ENCODE assay signal across 18 mouse cellular contexts in genomic region chr19:46639053-46639452, GRCm38 (mm10). TPM values are rescaled to one million over a fixed set of nuclear protein-coding genes. Genes with fewer than 3 reads are reported as not detected.
DNase-seq lines count a peak whose midpoint lies in the region; ATAC-seq and TF ChIP-seq lines count a peak whose summit lies in the region.
"Had no signal": no experiment of that assay in that cellular context is flagged by ENCODE, and none has a peak within 500 bp of the region (broad histone marks: within the 10 kb centered on the region; RNA-seq: fewer than 3 reads in every experiment).

No protein-coding gene starts in this region.

- peak overlapping the region; percentile 95 for H3K27ac ChIP-seq in gastrocnemius, adult 2 months
- peak overlapping the region; percentile 57 for H3K27ac ChIP-seq in kidney, embryonic 15.5 days
- peak overlapping the region; percentile 87 for H3K27ac ChIP-seq in embryonic facial prominence, embryonic 13.5 days
- peak overlapping the region; percentile 77 for H3K27ac ChIP-seq in limb, embryonic 15.5 days
- H3K27ac ChIP-seq: hindbrain, embryonic 15.5 days; midbrain, embryonic 10.5 days had no signal

- ATAC-seq in kidney, embryonic 15.5 days (replicated peaks; ENCODE audit: low FRiP score): no peak
- ATAC-seq in embryonic facial prominence, embryonic 13.5 days (ENCODE audit: insufficient number of reproducible peaks, insufficient read depth, low FRiP score, low TSS enrichment, low read depth): no peak
- no peak for ATAC-seq in limb, embryonic 15.5 days (ENCODE audit: insufficient number of reproducible peaks, low FRiP score, low TSS enrichment, low read depth)

- H3K4me2 ChIP-seq in kidney, embryonic 15.5 days: no peak overlapping the region
- no peak overlapping the region for H3K4me2 ChIP-seq in embryonic facial prominence, embryonic 13.5 days
- H3K4me2 ChIP-seq in limb, embryonic 15.5 days: no peak overlapping the region
- H3K4me2 ChIP-seq: hindbrain, embryonic 15.5 days had no signal

- intact Hi-C loops in gastrocnemius, adult 2 months (cut with DNase I): no loop called here

- H3K9me3 ChIP-seq in kidney, embryonic 15.5 days (replicated peaks): no peaks in the 10 kb centered on the region
- no peaks in the 10 kb centered on the region for H3K9me3 ChIP-seq in embryonic facial prominence, embryonic 13.5 days
- H3K9me3 ChIP-seq in limb, embryonic 15.5 days: no peaks in the 10 kb centered on the region
- H3K9me3 ChIP-seq: hindbrain, embryonic 15.5 days; midbrain, embryonic 10.5 days had no signal

- no peak overlapping the region for H3K9ac ChIP-seq in kidney, embryonic 15.5 days
- H3K9ac ChIP-seq in embryonic facial prominence, embryonic 13.5 days: no peak overlapping the region
- H3K9ac ChIP-seq in limb, embryonic 15.5 days: no peak overlapping the region
- H3K9ac ChIP-seq: hindbrain, embryonic 15.5 days had no signal

- no peak for DNase-seq in gastrocnemius, adult 2 months
- DNase-seq in gastrocnemius, adult 18-20 months (ENCODE audit: low spot score): no peak
- no peak for DNase-seq in kidney, postnatal 4 days
- DNase-seq in Muller cell, postnatal 12 days (ENCODE audit: inconsistent ontology term): no peak
- DNase-seq in kidney, postnatal 14 days: no peak
- DNase-seq: cerebellum, adult 2 months; gastrocnemius, postnatal 36 days; layer of hippocampus, postnatal 36 days; spleen, adult 18-20 months had no signal

- H3K4me1 ChIP-seq in kidney, embryonic 15.5 days: peaks cover 82% of the 10 kb centered on the region
- H3K4me1 ChIP-seq in embryonic facial prominence, embryonic 13.5 days: peaks cover 74% of the 10 kb centered on the region
- H3K4me1 ChIP-seq in limb, embryonic 15.5 days: peaks cover 70% of the 10 kb centered on the region

- H3K36me3 ChIP-seq in kidney, embryonic 15.5 days: peaks cover 19% of the 10 kb centered on the region
- H3K36me3 ChIP-seq in embryonic facial prominence, embryonic 13.5 days: peaks cover 14% of the 10 kb centered on the region; the same call in 1 of the 2 replicates
- peaks cover 4% of the 10 kb centered on the region; the same call in 1 of the 2 replicates for H3K36me3 ChIP-seq in limb, embryonic 15.5 days

- H3K4me3 ChIP-seq in gastrocnemius, adult 2 months: peak overlapping the region; percentile 50
- H3K4me3 ChIP-seq in kidney, embryonic 15.5 days (replicated peaks): no peak overlapping the region
- no peak overlapping the region for H3K4me3 ChIP-seq in embryonic facial prominence, embryonic 13.5 days
- H3K4me3 ChIP-seq in limb, embryonic 15.5 days: no peak overlapping the region
- H3K4me3 ChIP-seq: hindbrain, embryonic 15.5 days; midbrain, embryonic 10.5 days had no signal

- TF ChIP-seq CTCF in gastrocnemius, adult 2 months (IDR thresholded peaks at IDR 0.05): no peak

- H3K27me3 ChIP-seq in kidney, embryonic 15.5 days: no peaks in the 10 kb centered on the region
- no peaks in the 10 kb centered on the region for H3K27me3 ChIP-seq in embryonic facial prominence, embryonic 13.5 days
- no peaks in the 10 kb centered on the region for H3K27me3 ChIP-seq in limb, embryonic 15.5 days
- H3K27me3 ChIP-seq: hindbrain, embryonic 15.5 days had no signal

RNA-seq across cellular contexts. Expression of gene Cyp17a1, which starts 33.9 kb away (rescaled TPM):
- not detected for total RNA-seq in gastrocnemius, adult 2 months (2021)
- not detected for total RNA-seq in gastrocnemius, adult 18-20 months (2021)
- 0.12 and 0.79 TPM in 2 replicates for polyA plus RNA-seq in kidney, embryonic 15.5 days (2015; fragmentation: Nextera tagmentation; extraction: Ambion mirVana)
- polyA plus RNA-seq in embryonic facial prominence, embryonic 13.5 days (2015; fragmentation: Nextera tagmentation; extraction: Ambion mirVana): not detected in 2 replicates
- polyA plus RNA-seq in limb, embryonic 15.5 days (2015; fragmentation: Nextera tagmentation; extraction: Ambion mirVana): 1.9 and 2.7 TPM in 2 replicates
- total RNA-seq: gastrocnemius, postnatal 36 days; layer of hippocampus, postnatal 36 days had no signal
- polyA plus RNA-seq: brain, embryonic 14.5 days; cortical plate, adult 2 months; hindbrain, embryonic 15.5 days; midbrain, embryonic 10.5 days; stomach, postnatal 0 days; urinary bladder, adult 2 months had no signal

RNA-seq across cellular contexts. Expression of gene Wbp1l, which starts 40.2 kb away (rescaled TPM):
- 100 to 1,000 TPM in 1 of 2 experiments, 10 to 100 TPM in 1; 65.4 to 101 TPM for total RNA-seq in gastrocnemius, adult 2 months (2021)
- 100 to 1,000 TPM in 1 of 2 experiments, 10 to 100 TPM in 1; 66.2 to 116 TPM for total RNA-seq in gastrocnemius, adult 18-20 months (2021)
- polyA plus RNA-seq in kidney, embryonic 15.5 days (2015; fragmentation: Nextera tagmentation; extraction: Ambion mirVana): 46.4 and 51.3 TPM in 2 replicates
- polyA plus RNA-seq in embryonic facial prominence, embryonic 13.5 days (2015; fragmentation: Nextera tagmentation; extraction: Ambion mirVana): 41.9 and 42.5 TPM in 2 replicates
- polyA plus RNA-seq in limb, embryonic 15.5 days (2015; fragmentation: Nextera tagmentation; extraction: Ambion mirVana): 53.4 and 59.3 TPM in 2 replicates

RNA-seq across cellular contexts. Expression of gene Borcs7, which starts 50.7 kb away (rescaled TPM):
- 10 to 100 TPM; 12.1 to 12.2 TPM for total RNA-seq in gastrocnemius, adult 2 months (2021)
- total RNA-seq in gastrocnemius, adult 18-20 months (2021): 10 to 100 TPM; 12.3 to 12.6 TPM
- 17.5 and 17.9 TPM in 2 replicates for polyA plus RNA-seq in kidney, embryonic 15.5 days (2015; fragmentation: Nextera tagmentation; extraction: Ambion mirVana)
- polyA plus RNA-seq in embryonic facial prominence, embryonic 13.5 days (2015; fragmentation: Nextera tagmentation; extraction: Ambion mirVana): 14.6 and 17.4 TPM in 2 replicates
- polyA plus RNA-seq in limb, embryonic 15.5 days (2015; fragmentation: Nextera tagmentation; extraction: Ambion mirVana): 13.5 and 14.3 TPM in 2 replicates
